Mouse (Mus musculus): ENCODE measurements around the gene Snapc3.

GRCm38 (mm10) chr4:83383899-83384490, 33.5 kb upstream of the Snapc3 start:
- no peak for TF ChIP-seq GATA1 (IDR thresholded peaks at IDR 0.05; ENCODE audit: low read length)
- TF ChIP-seq TAL1 (IDR thresholded peaks at IDR 0.05; ENCODE audit: low read length) = no peak

Data from erythroblast, embryonic 14.5 days (primary cell).